Comparison of ENCODE assay signal across 8 mouse cellular contexts in genomic region chr5:108692271-108692670, GRCm38 (mm10). TPM values are rescaled to one million over a fixed set of nuclear protein-coding genes. Genes with fewer than 3 reads are reported as not detected.
DNase-seq lines count a peak whose midpoint lies in the region; ATAC-seq lines count a peak whose summit lies in the region.

Fgfrl1 (plus strand) TSS chr5:108692382.

- H3K9ac ChIP-seq in intestine, embryonic 16.5 days (ENCODE audit: low read depth, low read length), result peak within 1 kb of the TSS; percentile 54
- 0 out of 2 replicates have a peak within 1 kb of the TSS, but pooled peaks have one; percentile 14 for H3K9ac ChIP-seq in limb, embryonic 15.5 days
- H3K9ac ChIP-seq in midbrain, embryonic 15.5 days, result no peak within 1 kb of the TSS

- DNase-seq in layer of hippocampus, adult 18-20 months (ENCODE audit: low spot score in 2 of 2), result no peak
- DNase-seq in layer of hippocampus, adult 9-10 months (ENCODE audit: low spot score), result no peak
- peak; percentile 57 for DNase-seq in embryo, embryonic 10 days (ENCODE audit: low spot score)
- peak; percentile 39 to 59 for DNase-seq in thymus, adult 18-20 months

- H3K9me3 ChIP-seq in intestine, embryonic 16.5 days (ENCODE audit: control insufficient read depth, low read length), result no peaks in the 10 kb centered on the region
- no peaks in the 10 kb centered on the region for H3K9me3 ChIP-seq in limb, embryonic 15.5 days
- no peaks in the 10 kb centered on the region for H3K9me3 ChIP-seq in midbrain, embryonic 15.5 days

- H3K4me1 ChIP-seq in intestine, embryonic 16.5 days (ENCODE audit: control insufficient read depth, insufficient read depth, low read length), result peaks cover 36% of the 10 kb centered on the region
- H3K4me1 ChIP-seq in limb, embryonic 15.5 days, result peaks cover 44% of the 10 kb centered on the region
- peaks cover 22% of the 10 kb centered on the region for H3K4me1 ChIP-seq in midbrain, embryonic 15.5 days

- peak within 1 kb of the TSS; percentile 88 for H3K4me3 ChIP-seq in intestine, embryonic 16.5 days (ENCODE audit: low read length)
- peak within 1 kb of the TSS; percentile 91 for H3K4me3 ChIP-seq in limb, embryonic 15.5 days
- 0 out of 2 replicates have a peak within 1 kb of the TSS, but pooled peaks have one; percentile 15 for H3K4me3 ChIP-seq in midbrain, embryonic 15.5 days

- ATAC-seq in granulocyte monocyte progenitor cell, adult 5-6 weeks (replicated peaks; ENCODE audit: poor library complexity, severe bottlenecking), result peak; percentile 47
- ATAC-seq in intestine, embryonic 16.5 days, result peak; percentile 26
- no peak for ATAC-seq in limb, embryonic 15.5 days (ENCODE audit: insufficient number of reproducible peaks, low FRiP score, low TSS enrichment, low read depth)
- no peak for ATAC-seq in midbrain, embryonic 15.5 days (replicated peaks)

- WGBS in intestine, embryonic 16.5 days, result 5% methylated on average over 16 of the region's 18 CpGs
- 3% methylated on average over 16 of the region's 18 CpGs for WGBS in limb, embryonic 15.5 days
- 3% methylated on average over 17 of the region's 18 CpGs for WGBS in midbrain, embryonic 15.5 days

- H3K27me3 ChIP-seq in intestine, embryonic 16.5 days (replicated peaks; ENCODE audit: control insufficient read depth, insufficient read depth, low read length), result no peaks in the 10 kb centered on the region
- H3K27me3 ChIP-seq in limb, embryonic 15.5 days, result no peaks in the 10 kb centered on the region
- peaks cover 18% of the 10 kb centered on the region for H3K27me3 ChIP-seq in midbrain, embryonic 15.5 days (replicated peaks)

- peak within 1 kb of the TSS; percentile 76 for H3K4me2 ChIP-seq in intestine, embryonic 16.5 days (ENCODE audit: low read depth, low read length)
- peak within 1 kb of the TSS; percentile 84 for H3K4me2 ChIP-seq in limb, embryonic 15.5 days
- peak within 1 kb of the TSS; percentile 91 for H3K4me2 ChIP-seq in midbrain, embryonic 15.5 days

- no peaks in the 10 kb centered on the region for H3K36me3 ChIP-seq in intestine, embryonic 16.5 days (ENCODE audit: control insufficient read depth, insufficient read depth, low read length)
- H3K36me3 ChIP-seq in limb, embryonic 15.5 days, result no peaks in the 10 kb centered on the region
- no peaks in the 10 kb centered on the region for H3K36me3 ChIP-seq in midbrain, embryonic 15.5 days (replicated peaks)

- no peak within 1 kb of the TSS for H3K27ac ChIP-seq in intestine, embryonic 16.5 days (ENCODE audit: low read length)
- 0 out of 2 replicates have a peak within 1 kb of the TSS, but pooled peaks have one; percentile 11 for H3K27ac ChIP-seq in limb, embryonic 15.5 days
- no peak within 1 kb of the TSS for H3K27ac ChIP-seq in midbrain, embryonic 15.5 days

RNA-seq across cellular contexts. Expression of gene Fgfrl1, which starts in this region (rescaled TPM):
- 10 to 100 TPM; 21.9 to 23.3 TPM for total RNA-seq in layer of hippocampus, adult 18-20 months (2021)
- 2.0 and 5.1 TPM in 2 replicates for total RNA-seq in granulocyte monocyte progenitor cell, adult 5-6 weeks (2014; fragmentation: Nextera tagmentation)
- 0.86 and 1.5 TPM in 2 replicates for total RNA-seq in granulocyte monocyte progenitor cell, adult 5-6 weeks (2017)
- polyA plus RNA-seq in intestine, embryonic 16.5 days (2015; fragmentation: Nextera tagmentation; extraction: Ambion mirVana), result 8.5 and 9.7 TPM in 2 replicates
- 32.0 and 36.1 TPM in 2 replicates for polyA plus RNA-seq in limb, embryonic 15.5 days (2015; fragmentation: Nextera tagmentation; extraction: Ambion mirVana)
- polyA plus RNA-seq in midbrain, embryonic 15.5 days (2015; fragmentation: Nextera tagmentation; extraction: Ambion mirVana), result 5.5 and 6.0 TPM in 2 replicates

Comparison
In these comparisons a context has a peak if more than half of its experiments do, and no peak if none do; other contexts are left out.
1. DNase-seq: peak in embryo, embryonic 10 days (single experiment) and thymus, adult 18-20 months (2 of 2); none in layer of hippocampus, adult 18-20 months (0 of 2) and layer of hippocampus, adult 9-10 months (single experiment).
2. ATAC-seq: peak in granulocyte monocyte progenitor cell, adult 5-6 weeks (single experiment) and intestine, embryonic 16.5 days (single experiment); none in limb, embryonic 15.5 days (single experiment) and midbrain, embryonic 15.5 days (single experiment).
3. H3K4me3 ChIP-seq: peak in every context shown above with its lines; median percentile 91 in limb, embryonic 15.5 days; 88 in intestine, embryonic 16.5 days; 15 in midbrain, embryonic 15.5 days.
4. Peak in every context shown above with its lines, with median percentiles within 50 percentile points of each other: H3K4me2 ChIP-seq.